Mouse (Mus musculus): ENCODE measurements at regions not wholly inside any gene's neighbourhood (a gene's known extent, or its start where the extent isn't known, plus 50 kb on each side); places are given as distances from the start of the nearest gene placed in this dataset.

DNA sequence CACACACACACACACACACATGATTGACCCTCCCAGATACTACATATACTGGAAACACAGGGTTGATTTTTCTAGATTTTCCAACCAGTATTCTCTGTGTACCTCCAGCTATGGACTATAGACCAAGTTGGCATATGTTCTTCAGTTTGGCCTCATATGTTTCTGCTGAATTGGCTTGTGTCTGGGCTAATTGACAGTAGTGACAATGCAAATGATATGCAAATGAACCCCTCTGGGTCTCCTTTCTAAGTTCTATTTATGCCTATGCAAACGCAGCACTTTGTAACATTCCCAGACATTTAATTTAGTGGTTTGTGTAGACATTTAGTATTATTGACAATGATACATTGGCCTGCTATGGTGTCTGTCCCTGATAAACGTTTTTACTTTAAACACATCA, 582.0 kb upstream of the Negr1 start:
- H3K36me3 ChIP-seq (ENCODE audit: control insufficient read depth, insufficient read depth, low read length), result no peaks in the 10 kb centered on the region
- no peaks in the 10 kb centered on the region for H3K27me3 ChIP-seq (replicated peaks; ENCODE audit: control insufficient read depth, insufficient read depth, low read length)
- H3K4me3 ChIP-seq (ENCODE audit: insufficient read depth, low read depth, low read length), result no peak overlapping the region
- WGBS, result 57% methylated on average over 2 of the region's 2 CpGs
- TF ChIP-seq POLR2A (IDR thresholded peaks at IDR 0.05; ENCODE audit: low read depth, low read length) (no peak), CTCF (conservative IDR thresholded peaks at IDR 0.05; ENCODE audit: insufficient read depth, insufficient read length, low read depth, low read length) (no peak)
- H3K27ac ChIP-seq (ENCODE audit: insufficient read depth, low read depth, low read length), result no peak overlapping the region
- H3K4me1 ChIP-seq (ENCODE audit: control insufficient read depth, insufficient read depth, low read length), result no peaks in the 10 kb centered on the region
- DNase-seq, result no peak

DNA sequence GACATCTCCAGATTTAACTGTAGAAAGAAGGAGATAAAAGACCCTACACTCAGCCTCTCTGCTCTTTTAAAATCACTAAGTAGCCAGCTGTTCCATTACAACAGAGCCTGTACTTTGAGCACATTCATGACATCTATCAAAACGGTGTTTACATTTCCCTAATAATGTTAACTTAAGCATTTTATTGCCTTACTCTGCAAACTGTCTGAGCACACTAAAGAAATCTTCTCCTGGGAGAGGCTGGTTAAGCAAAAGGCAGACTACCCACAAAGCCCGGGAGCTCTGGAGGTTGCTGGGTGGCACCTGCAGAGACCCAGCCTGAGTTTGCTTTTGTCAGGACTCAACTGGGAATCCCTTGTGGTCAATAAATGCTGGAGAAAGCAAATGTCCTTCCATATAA, 567.5 kb upstream of the Negr1 start:
- WGBS, result 29% methylated on average over 2 of the region's 2 CpGs
- no peaks in the 10 kb centered on the region for H3K36me3 ChIP-seq (ENCODE audit: control insufficient read depth, insufficient read depth, low read length)
- H3K27me3 ChIP-seq (replicated peaks; ENCODE audit: control insufficient read depth, insufficient read depth, low read length), result no peaks in the 10 kb centered on the region
- DNase-seq, result no peak
- no peak for TF ChIP-seq POLR2A (IDR thresholded peaks at IDR 0.05; ENCODE audit: low read depth, low read length)
- no peak for TF ChIP-seq CTCF (conservative IDR thresholded peaks at IDR 0.05; ENCODE audit: insufficient read depth, insufficient read length, low read depth, low read length)
- no peaks in the 10 kb centered on the region for H3K4me1 ChIP-seq (ENCODE audit: control insufficient read depth, insufficient read depth, low read length)
- H3K4me3 ChIP-seq (ENCODE audit: insufficient read depth, low read depth, low read length), result no peak overlapping the region
- H3K27ac ChIP-seq (ENCODE audit: insufficient read depth, low read depth, low read length), result no peak overlapping the region

DNA sequence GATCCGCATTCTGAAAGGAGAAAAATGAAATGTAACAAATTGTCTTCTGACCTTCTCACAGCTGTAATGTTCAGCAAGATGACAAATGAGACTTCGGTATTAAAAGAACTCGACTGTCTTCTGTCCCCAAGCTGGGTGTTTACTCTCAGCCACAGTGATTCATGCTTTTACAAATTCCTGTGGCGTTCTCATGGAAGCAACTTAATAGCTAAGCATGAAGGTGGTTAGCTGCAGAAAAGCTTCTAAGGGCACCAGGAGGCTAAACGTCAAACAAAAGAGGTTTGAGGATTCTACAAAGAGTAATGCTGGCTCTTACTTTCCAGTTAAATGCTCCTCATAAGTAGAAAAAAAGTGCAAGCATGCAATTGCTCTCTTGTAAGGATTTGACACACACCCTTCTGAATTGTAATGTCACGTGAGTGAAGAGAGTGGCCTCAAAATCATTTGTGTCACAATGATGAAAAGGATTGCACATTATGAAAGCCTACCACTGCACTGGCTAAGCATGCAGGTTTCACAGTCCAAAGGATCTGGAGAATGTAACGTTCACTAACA, 543.8 kb upstream of the Negr1 start:
- H3K4me3 ChIP-seq (ENCODE audit: insufficient read depth, low read depth, low read length), result no peak overlapping the region
- TF ChIP-seq POLR2A (IDR thresholded peaks at IDR 0.05; ENCODE audit: low read depth, low read length) (no peak), CTCF (conservative IDR thresholded peaks at IDR 0.05; ENCODE audit: insufficient read depth, insufficient read length, low read depth, low read length) (no peak)
- H3K27me3 ChIP-seq (replicated peaks; ENCODE audit: control insufficient read depth, insufficient read depth, low read length), result no peaks in the 10 kb centered on the region
- H3K27ac ChIP-seq (ENCODE audit: insufficient read depth, low read depth, low read length), result no peak overlapping the region
- WGBS, result 51% methylated on average over 7 of the region's 7 CpGs
- no peaks in the 10 kb centered on the region for H3K4me1 ChIP-seq (ENCODE audit: control insufficient read depth, insufficient read depth, low read length)
- no peak for DNase-seq
- H3K36me3 ChIP-seq (ENCODE audit: control insufficient read depth, insufficient read depth, low read length), result no peaks in the 10 kb centered on the region

DNA sequence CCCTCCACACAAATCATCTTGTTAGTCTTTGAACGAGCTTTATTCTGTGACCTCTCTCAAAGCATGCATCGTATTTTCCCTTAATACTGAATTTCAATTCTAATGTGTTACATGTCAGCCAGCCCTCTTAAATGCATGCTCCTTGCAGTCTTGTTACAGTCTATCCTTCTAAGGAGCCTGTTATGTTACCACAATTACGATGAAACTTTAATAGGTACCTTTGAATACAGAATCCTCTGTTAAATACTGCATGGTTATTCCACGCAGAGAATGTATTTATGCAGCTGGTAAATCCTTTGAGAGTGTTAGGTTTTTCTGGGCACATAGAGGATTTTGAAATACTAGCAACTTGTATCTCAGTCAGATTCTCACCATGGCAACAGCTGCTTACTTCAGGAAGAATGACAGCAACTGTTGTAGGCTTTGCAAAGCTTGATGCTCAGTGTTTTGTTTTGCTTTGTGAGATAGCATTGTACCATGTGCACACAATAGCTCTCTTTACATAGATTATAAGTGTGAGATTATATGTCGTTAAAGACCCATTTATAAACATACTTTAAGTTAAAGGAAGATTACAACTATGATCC, 532.9 kb upstream of the Negr1 start:
- Histone ChIP-seq H3K4me1 (ENCODE audit: control insufficient read depth, insufficient read depth, low read length) (no peaks in the 10 kb centered on the region), H3K27ac (ENCODE audit: insufficient read depth, low read depth, low read length) (no peak overlapping the region), H3K36me3 (ENCODE audit: control insufficient read depth, insufficient read depth, low read length) (no peaks in the 10 kb centered on the region), H3K27me3 (replicated peaks; ENCODE audit: control insufficient read depth, insufficient read depth, low read length) (no peaks in the 10 kb centered on the region), H3K4me3 (ENCODE audit: insufficient read depth, low read depth, low read length) (no peak overlapping the region)
- WGBS, result 79% methylated on average over 5 of the region's 5 CpGs
- no peak for DNase-seq
- TF ChIP-seq POLR2A (IDR thresholded peaks at IDR 0.05; ENCODE audit: low read depth, low read length) (no peak), CTCF (conservative IDR thresholded peaks at IDR 0.05; ENCODE audit: insufficient read depth, insufficient read length, low read depth, low read length) (no peak)

DNA sequence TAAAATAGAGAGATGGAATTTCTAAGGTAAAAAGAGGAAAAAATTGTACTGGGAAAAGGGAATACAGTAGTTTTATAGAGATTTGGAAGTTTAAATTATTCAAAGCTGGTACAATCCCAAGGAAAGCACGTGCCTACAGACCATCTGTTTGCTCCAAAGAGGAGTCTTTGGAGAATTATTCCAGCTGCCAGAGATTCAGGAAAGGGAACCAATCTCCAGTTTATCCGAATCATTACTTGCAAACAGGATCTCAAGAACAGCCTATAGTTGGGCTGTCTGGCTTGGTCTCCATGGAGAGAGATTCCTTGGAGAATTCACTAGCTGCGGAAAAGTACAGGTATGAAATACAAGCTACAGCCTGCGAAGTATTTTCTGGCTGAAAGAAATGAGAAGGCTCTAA, 491.3 kb upstream of the Negr1 start:
- no peak for TF ChIP-seq CTCF (conservative IDR thresholded peaks at IDR 0.05; ENCODE audit: insufficient read depth, insufficient read length, low read depth, low read length)
- TF ChIP-seq POLR2A (IDR thresholded peaks at IDR 0.05; ENCODE audit: low read depth, low read length), result no peak
- Histone ChIP-seq H3K36me3 (ENCODE audit: control insufficient read depth, insufficient read depth, low read length) (no peaks in the 10 kb centered on the region), H3K27me3 (replicated peaks; ENCODE audit: control insufficient read depth, insufficient read depth, low read length) (no peaks in the 10 kb centered on the region), H3K27ac (ENCODE audit: insufficient read depth, low read depth, low read length) (no peak overlapping the region), H3K4me3 (ENCODE audit: insufficient read depth, low read depth, low read length) (no peak overlapping the region), H3K4me1 (ENCODE audit: control insufficient read depth, insufficient read depth, low read length) (no peaks in the 10 kb centered on the region)
- no peak for DNase-seq
- WGBS, result 79% methylated on average over 4 of the region's 4 CpGs

DNA sequence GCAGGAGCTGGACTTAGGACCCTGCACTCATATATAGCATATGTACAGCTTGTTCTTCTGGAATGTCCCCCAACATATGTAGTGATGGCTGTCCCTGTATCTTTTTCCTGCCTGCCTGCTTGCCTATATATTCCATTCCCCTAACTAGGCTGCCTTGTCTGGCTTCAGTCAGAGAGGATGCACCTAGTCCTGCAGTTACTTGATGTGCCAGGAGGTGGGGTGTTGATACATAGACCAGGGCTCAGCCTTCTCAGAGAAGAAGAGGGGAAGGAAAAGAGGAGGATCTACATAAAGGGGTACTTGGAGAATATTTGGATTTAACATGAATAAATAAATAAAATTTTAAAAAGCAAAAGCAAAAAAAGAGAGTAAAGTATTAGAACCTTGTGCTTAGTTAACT, 479.3 kb upstream of the Negr1 start:
- no peak for DNase-seq
- no peaks in the 10 kb centered on the region for H3K36me3 ChIP-seq (ENCODE audit: control insufficient read depth, insufficient read depth, low read length)
- no peak overlapping the region for H3K4me3 ChIP-seq (ENCODE audit: insufficient read depth, low read depth, low read length)
- TF ChIP-seq POLR2A (IDR thresholded peaks at IDR 0.05; ENCODE audit: low read depth, low read length) (no peak), CTCF (conservative IDR thresholded peaks at IDR 0.05; ENCODE audit: insufficient read depth, insufficient read length, low read depth, low read length) (no peak)
- no peaks in the 10 kb centered on the region for H3K4me1 ChIP-seq (ENCODE audit: control insufficient read depth, insufficient read depth, low read length)
- no peaks in the 10 kb centered on the region for H3K27me3 ChIP-seq (replicated peaks; ENCODE audit: control insufficient read depth, insufficient read depth, low read length)
- H3K27ac ChIP-seq (ENCODE audit: insufficient read depth, low read depth, low read length), result no peak overlapping the region

DNA sequence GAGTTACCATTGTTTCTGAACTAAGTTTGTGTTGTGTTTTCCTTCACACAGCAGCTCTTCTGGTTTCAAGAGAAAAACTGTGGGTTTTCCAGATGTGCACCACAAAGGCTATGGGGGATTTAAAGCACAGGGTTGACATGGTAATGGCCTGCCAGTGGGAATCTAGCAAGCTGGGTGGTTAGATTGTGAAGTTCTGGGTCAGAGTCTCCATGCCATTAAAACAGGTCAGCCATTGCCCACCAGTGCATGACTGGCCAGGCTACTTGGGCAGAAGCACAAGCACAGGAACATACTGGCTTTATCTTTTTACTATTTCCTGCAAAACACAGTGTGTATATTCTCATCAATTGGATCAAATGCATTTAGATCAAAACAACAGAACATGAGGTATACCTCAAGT, 467.9 kb upstream of the Negr1 start:
- TF ChIP-seq POLR2A (IDR thresholded peaks at IDR 0.05; ENCODE audit: low read depth, low read length) (no peak), CTCF (conservative IDR thresholded peaks at IDR 0.05; ENCODE audit: insufficient read depth, insufficient read length, low read depth, low read length) (no peak)
- Histone ChIP-seq H3K36me3 (ENCODE audit: control insufficient read depth, insufficient read depth, low read length) (no peaks in the 10 kb centered on the region), H3K27me3 (replicated peaks; ENCODE audit: control insufficient read depth, insufficient read depth, low read length) (no peaks in the 10 kb centered on the region), H3K4me3 (ENCODE audit: insufficient read depth, low read depth, low read length) (no peak overlapping the region), H3K4me1 (ENCODE audit: control insufficient read depth, insufficient read depth, low read length) (no peaks in the 10 kb centered on the region), H3K27ac (ENCODE audit: insufficient read depth, low read depth, low read length) (no peak overlapping the region)
- DNase-seq, result no peak
